Mouse (Mus musculus) liver, embryonic 11.5 days (tissue): ENCODE measurements around the gene Dynlt1b. TPM values are rescaled to one million over a fixed set of nuclear protein-coding genes. Genes with fewer than 3 reads are reported as not detected.
"Not testable (repeated sequence)": the region's sequence is repeated elsewhere in the genome, so short reads cannot be mapped to it uniquely, and the experiment has no call there.

Experiments
- ATAC-seq: fragments of 200-750 bp; cut with Nextera tagmentation; replicated peaks from 2 replicates; pipeline ENCODE4 v1.8.0; 2017; ENCODE audit warnings: moderate number of reproducible peaks, mild to moderate bottlenecking, moderate TSS enrichment, moderate library complexity; ENCODE audit not compliant: low FRiP score
- DNase-seq: peaks from one replicate; pipeline ENCODE4 v3.0.0-alpha.2; 2017; ENCODE audit warnings: low spot score
- H3K27ac ChIP-seq: fragments of 300-500 bp; sonication (generic); 2 replicates; pipeline ENCODE4 v1.5.1; 2014; ENCODE audit warnings: mild to moderate bottlenecking, low read depth, low read length, control low read depth
- H3K27me3 ChIP-seq: fragments of 300-500 bp; sonication (generic); replicated peaks from 2 replicates; pipeline ENCODE4 v1.6.1; 2014; ENCODE audit warnings: low read length, mixed read lengths; ENCODE audit not compliant: control insufficient read depth, insufficient read depth
- H3K36me3 ChIP-seq: fragments of 300-500 bp; sonication (generic); 2 replicates; pipeline ENCODE4 v1.6.1; 2014; ENCODE audit warnings: mild to moderate bottlenecking, low read length, moderate library complexity, mixed read lengths; ENCODE audit not compliant: control insufficient read depth, insufficient read depth
- H3K4me1 ChIP-seq: fragments of 300-500 bp; sonication (generic); replicated peaks from 2 replicates; pipeline ENCODE4 v1.6.1; 2014; ENCODE audit warnings: low read length, mixed read lengths; ENCODE audit not compliant: control insufficient read depth, insufficient read depth
- H3K4me2 ChIP-seq: fragments of 300-500 bp; sonication (generic); 2 replicates; pipeline ENCODE4 v1.6.1; 2014; ENCODE audit warnings: mild to moderate bottlenecking, control low read depth, moderate library complexity
- H3K4me3 ChIP-seq: fragments of 300-500 bp; sonication (generic); 2 replicates; pipeline ENCODE4 v1.5.1; 2014; ENCODE audit warnings: low read depth, low read length, control low read depth
- H3K9ac ChIP-seq: fragments of 300-500 bp; sonication (generic); 2 replicates; pipeline ENCODE4 v1.6.1; 2014; ENCODE audit warnings: low read depth, low read length, control low read depth
- H3K9me3 ChIP-seq: fragments of 300-500 bp; sonication (generic); 2 replicates; pipeline ENCODE4 v1.6.1; 2016; ENCODE audit warnings: low read length, inconsistent platforms, mixed read lengths; ENCODE audit not compliant: control insufficient read depth
- WGBS: fragments of 180-500 bp; shearing (Covaris S2); extraction: QIAGEN DNeasy Blood & Tissue Kit; methylation state at CpG from one replicate; pipeline ENCODE4 v1.1.7; 2014; 5-methylcytosine and 5-hydroxymethylcytosine counted together
- polyA plus RNA-seq: library from polyadenylated mRNA; unstranded; fragments of >200 nt; fragmentation: Nextera tagmentation; extraction: Ambion mirVana; gene quantifications from 2 replicates; pipeline ENCODE4 v1.2.1, GENCODE M21; 2014

Dynlt1b gene
- polyA plus RNA-seq, 1 experiment from 2014 or later, result 369 TPM

DNA sequence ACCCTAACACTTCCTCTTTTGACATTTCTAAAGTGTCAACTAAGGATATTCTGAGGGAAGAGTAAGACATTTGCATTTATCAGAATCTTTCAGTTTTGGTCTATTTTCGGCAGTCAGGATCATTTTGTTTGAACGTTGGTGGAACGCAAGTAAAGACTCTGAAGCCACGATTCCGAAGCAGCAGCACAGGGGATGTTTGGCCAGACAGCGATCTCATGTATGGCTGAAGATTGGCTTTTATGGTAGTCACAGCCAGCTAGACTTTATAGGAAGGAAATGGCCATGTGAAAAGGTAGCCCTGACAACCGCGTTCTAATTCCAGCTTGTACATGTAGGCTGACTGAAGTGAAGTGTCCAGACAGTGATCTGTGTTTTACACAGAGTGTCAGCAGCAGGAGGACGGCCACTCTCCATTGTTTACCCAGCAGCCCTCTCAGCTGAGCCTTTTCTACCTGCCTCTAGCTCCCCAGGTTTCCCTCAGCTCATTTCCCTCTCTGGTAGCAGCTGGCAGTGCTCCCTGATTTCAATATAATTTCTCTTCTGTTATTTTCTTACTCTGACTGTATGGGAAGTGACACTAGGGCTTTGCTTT is 594 bp downstream of the Dynlt1b start:
- Histone ChIP-seq H3K4me3 (peak overlapping the region; percentile 53), H3K4me2 (peak overlapping the region; percentile 52), H3K9ac (peak overlapping the region; percentile 74)
- 6% methylated on average over 6 of the region's 9 CpGs for WGBS
- H3K27me3 ChIP-seq, H3K27ac ChIP-seq, H3K9me3 ChIP-seq, DNase-seq, H3K4me1 ChIP-seq, H3K36me3 ChIP-seq: not testable (repeated sequence)
- ATAC-seq, result peak; percentile 44; the same call in 1 of the 2 replicates

- not testable (repeated sequence) for DNase-seq, H3K4me1 ChIP-seq, H3K36me3 ChIP-seq, H3K27me3 ChIP-seq, H3K9ac ChIP-seq, H3K27ac ChIP-seq, H3K4me2 ChIP-seq, ATAC-seq, H3K9me3 ChIP-seq, H3K4me3 ChIP-seq
- 96% methylated on average over 3 of the region's 4 CpGs for WGBS
Observed at GRCm38 (mm10) chr17:6432456-6432855, 2.5 kb downstream of the Dynlt1b start.

DNA sequence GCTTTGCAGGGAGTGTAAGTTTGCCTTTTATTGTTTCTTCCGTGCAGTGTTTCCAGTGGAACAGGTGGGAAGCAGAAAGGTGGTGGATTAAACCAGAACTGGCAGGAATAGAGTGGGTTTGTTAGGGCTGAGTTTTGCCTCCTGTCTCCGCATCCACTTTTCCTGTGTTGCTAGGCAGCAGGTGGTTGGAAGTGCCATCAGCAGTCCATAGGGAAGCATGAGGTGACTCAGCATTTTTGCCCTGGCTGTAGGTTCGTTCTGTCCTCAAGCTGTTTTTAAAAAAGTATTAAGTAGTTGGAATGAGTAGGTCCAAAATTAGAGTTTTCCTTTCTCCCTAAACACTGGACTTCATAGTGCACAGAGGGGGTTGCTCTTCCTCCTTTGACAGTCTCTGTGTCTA is 3.8 kb downstream of the Dynlt1b start:
- not testable (repeated sequence) for ATAC-seq, H3K4me1 ChIP-seq, DNase-seq, H3K4me3 ChIP-seq, H3K36me3 ChIP-seq, H3K27ac ChIP-seq, H3K27me3 ChIP-seq, H3K4me2 ChIP-seq, H3K9ac ChIP-seq, H3K9me3 ChIP-seq
- 85% methylated on average over 3 of the region's 3 CpGs for WGBS

DNA sequence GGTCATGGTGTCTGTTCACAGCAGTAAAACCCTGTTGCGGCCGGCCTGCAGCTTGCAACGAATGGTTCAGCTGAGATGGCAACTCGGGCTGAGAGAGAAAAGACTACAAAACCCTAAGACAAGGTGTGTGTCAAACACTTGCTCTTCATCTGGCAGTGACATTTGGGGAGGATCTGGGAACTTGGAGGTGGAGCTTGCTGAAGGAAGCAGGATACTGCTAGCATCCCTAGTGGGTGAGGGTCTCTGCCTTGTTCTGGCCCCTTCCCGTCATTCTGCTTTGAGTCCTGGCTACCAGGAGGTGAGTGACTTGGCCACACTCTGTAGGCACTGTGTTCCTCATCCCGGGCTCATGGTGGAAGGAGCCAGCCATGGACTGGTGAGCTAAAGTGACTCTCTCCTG is 8.2 kb downstream of the Dynlt1b start:
- not testable (repeated sequence) for H3K4me1 ChIP-seq, H3K4me2 ChIP-seq, H3K36me3 ChIP-seq, H3K9ac ChIP-seq, ATAC-seq, H3K27ac ChIP-seq, DNase-seq, H3K9me3 ChIP-seq, H3K27me3 ChIP-seq, H3K4me3 ChIP-seq
- 72% methylated on average over 6 of the region's 6 CpGs for WGBS

DNA sequence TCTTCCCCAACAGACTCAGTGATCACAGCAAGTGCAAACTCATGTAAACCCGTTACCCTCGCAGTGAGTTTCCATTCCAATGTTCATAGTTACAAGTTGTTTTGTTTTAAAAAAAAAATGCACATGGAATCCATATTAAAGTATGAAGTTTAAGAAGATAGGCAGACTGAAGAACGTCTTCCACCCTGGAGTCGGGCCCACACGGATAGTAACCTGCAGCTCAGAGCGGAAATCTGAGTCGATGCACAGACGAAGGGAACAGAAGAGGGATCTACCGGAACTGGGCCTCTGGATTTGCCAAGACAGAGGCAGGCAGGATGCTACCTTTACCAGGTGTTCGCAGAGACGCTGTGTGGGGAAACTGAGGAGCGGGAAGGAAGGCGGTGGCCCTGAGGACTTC is 10.0 kb downstream of the Dynlt1b start:
- H3K27ac ChIP-seq, H3K9me3 ChIP-seq, H3K27me3 ChIP-seq, H3K36me3 ChIP-seq, H3K4me3 ChIP-seq, H3K4me2 ChIP-seq, DNase-seq, ATAC-seq, H3K4me1 ChIP-seq, H3K9ac ChIP-seq: not testable (repeated sequence)
- 92% methylated on average over 9 of the region's 13 CpGs for WGBS

DNA sequence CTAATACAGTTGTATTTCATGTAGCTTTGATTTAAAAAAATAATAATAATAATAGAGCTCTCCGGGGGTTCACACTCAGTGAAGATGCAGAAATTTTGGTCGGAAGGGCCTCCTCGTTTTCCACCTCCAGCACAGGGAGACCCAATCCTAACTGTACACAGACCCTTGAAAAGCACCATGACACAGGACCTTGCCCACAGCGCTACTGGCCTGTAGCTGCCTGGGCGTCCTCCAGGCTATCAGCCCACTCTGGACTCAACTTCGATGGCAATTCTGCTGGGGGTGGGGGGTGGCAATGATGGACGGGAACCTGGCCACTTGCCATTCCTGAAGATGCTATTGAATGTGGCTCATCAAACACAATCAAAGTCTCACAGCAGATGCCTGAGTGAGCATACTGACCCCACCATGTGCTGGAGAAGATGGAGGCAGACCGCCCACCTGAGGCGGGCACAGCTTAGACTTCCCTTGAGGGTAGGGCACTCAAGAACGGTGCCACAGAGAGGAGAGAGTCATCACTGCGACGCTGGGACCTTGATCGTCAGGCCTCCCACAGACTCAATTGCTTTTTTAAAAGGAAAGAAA is 10.7 kb downstream of the Dynlt1b start:
- not testable (repeated sequence) for H3K4me3 ChIP-seq, H3K9ac ChIP-seq, H3K27ac ChIP-seq, H3K4me1 ChIP-seq, ATAC-seq, H3K9me3 ChIP-seq, H3K4me2 ChIP-seq, DNase-seq, H3K36me3 ChIP-seq, H3K27me3 ChIP-seq
- 92% methylated on average over 13 of the region's 13 CpGs for WGBS

GRCm38 (mm10) chr17:6441254-6441653 is 11.3 kb downstream of the Dynlt1b start:
- DNase-seq, H3K9ac ChIP-seq, H3K9me3 ChIP-seq, H3K36me3 ChIP-seq, ATAC-seq, H3K27me3 ChIP-seq, H3K4me3 ChIP-seq, H3K4me1 ChIP-seq, H3K27ac ChIP-seq, H3K4me2 ChIP-seq: not testable (repeated sequence)
- WGBS, result 87% methylated on average over 5 of the region's 5 CpGs

DNA sequence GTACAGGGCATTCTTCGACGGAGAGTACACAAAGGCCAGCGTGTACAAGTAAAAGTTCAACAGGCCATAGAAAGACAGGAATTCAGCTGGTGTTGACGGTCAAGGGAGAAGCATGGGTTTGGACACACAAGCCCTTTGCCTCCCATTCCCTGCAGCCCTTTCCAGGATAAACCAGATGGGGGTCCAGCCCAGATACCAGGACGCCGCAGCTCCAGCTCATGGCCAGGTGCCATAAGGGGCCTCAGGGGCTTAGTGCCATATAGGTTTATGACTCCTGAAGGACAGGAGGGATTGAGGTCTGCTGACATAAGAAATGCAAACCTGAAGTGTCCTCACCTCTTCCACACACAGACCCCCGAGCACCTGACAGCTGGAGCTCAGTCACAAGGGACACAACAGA is 12.6 kb downstream of the Dynlt1b start:
- DNase-seq, H3K36me3 ChIP-seq, ATAC-seq, H3K27ac ChIP-seq, H3K9ac ChIP-seq, H3K4me2 ChIP-seq, H3K4me1 ChIP-seq, H3K4me3 ChIP-seq, H3K9me3 ChIP-seq, H3K27me3 ChIP-seq: not testable (repeated sequence)
- 89% methylated on average over 3 of the region's 7 CpGs for WGBS
